Mouse (Mus musculus): ENCODE measurements around the gene Dgcr2. TPM values are rescaled to one million over a fixed set of nuclear protein-coding genes. Genes with fewer than 3 reads are reported as not detected.

The Dgcr2 gene
- polyA plus RNA-seq, 1 experiment from 2014 or later: 68.8 TPM

- Histone ChIP-seq H3K4me1 (ENCODE audit: control insufficient read depth, insufficient read depth, low read length) (peaks cover 38% of the 10 kb centered on the region), H3K9me3 (replicated peaks; ENCODE audit: control insufficient read depth, low read length) (no peaks in the 10 kb centered on the region), H3K27me3 (ENCODE audit: control insufficient read depth, insufficient read depth, low read length) (peaks cover 43% of the 10 kb centered on the region), H3K36me3 (replicated peaks; ENCODE audit: control insufficient read depth, insufficient read depth, low read depth, low read length) (no peaks in the 10 kb centered on the region; the same call in 1 of the 2 replicates), H3K27ac (replicated peaks; ENCODE audit: low read depth, low read length) (no peak overlapping the region), H3K9ac (replicated peaks; ENCODE audit: low read length) (peak overlapping the region; percentile 10; the same call in 1 of the 2 replicates), H3K4me3 (ENCODE audit: low read depth, low read length) (peak overlapping the region; percentile 24), H3K4me2 (ENCODE audit: low read depth, low read length) (peak overlapping the region; percentile 50)
- DNase-seq (ENCODE audit: low spot score) (no peak), ATAC-seq (replicated peaks; ENCODE audit: insufficient number of reproducible peaks, low FRiP score, low TSS enrichment, low read depth) (no peak)
- 12% methylated on average over 33 of the region's 33 CpGs for WGBS
Observed at GRCm38 (mm10) chr16:17803675-17804448, 94.5 kb downstream of the Dgcr2 start.

DNA sequence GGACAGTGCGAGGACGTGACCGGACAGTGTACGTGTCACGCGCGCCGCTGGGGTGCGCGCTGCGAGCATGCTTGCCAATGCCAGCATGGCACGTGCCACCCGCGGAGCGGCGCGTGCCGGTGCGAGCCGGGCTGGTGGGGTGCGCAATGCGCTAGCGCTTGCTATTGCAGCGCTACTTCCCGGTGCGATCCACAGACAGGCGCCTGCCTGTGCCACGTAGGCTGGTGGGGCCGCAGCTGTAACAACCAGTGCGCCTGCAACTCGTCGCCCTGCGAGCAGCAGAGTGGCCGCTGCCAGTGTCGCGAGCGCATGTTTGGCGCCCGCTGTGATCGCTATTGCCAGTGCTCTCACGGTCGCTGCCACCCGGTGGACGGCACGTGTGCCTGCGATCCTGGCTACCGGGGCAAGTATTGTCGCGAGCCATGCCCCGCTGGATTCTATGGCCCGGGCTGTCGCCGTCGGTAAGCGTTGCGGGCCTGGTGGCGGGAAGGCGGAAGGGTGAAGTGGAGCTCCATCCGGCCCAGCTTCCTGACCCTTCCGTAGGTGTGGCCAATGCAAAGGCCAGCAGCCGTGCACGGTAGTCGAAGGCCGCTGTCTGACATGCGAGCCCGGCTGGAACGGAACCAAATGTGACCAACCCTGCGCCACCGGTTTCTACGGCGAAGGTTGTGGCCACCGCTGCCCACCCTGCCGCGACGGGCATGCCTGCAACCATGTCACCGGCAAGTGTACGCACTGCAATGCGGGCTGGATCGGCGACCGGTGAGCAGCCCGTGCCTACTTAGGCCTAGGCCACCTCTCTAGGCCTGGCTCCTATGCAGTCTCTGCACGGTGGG, 95.3 kb downstream of the Dgcr2 start:
- Histone ChIP-seq H3K4me2 (ENCODE audit: low read depth, low read length) (peak overlapping the region; percentile 41), H3K36me3 (replicated peaks; ENCODE audit: control insufficient read depth, insufficient read depth, low read depth, low read length) (no peaks in the 10 kb centered on the region; the same call in 1 of the 2 replicates), H3K27me3 (ENCODE audit: control insufficient read depth, insufficient read depth, low read length) (peaks cover 43% of the 10 kb centered on the region), H3K4me1 (ENCODE audit: control insufficient read depth, insufficient read depth, low read length) (peaks cover 38% of the 10 kb centered on the region), H3K9ac (replicated peaks; ENCODE audit: low read length) (peak overlapping the region; percentile 43), H3K4me3 (ENCODE audit: low read depth, low read length) (peak overlapping the region; percentile 16), H3K9me3 (replicated peaks; ENCODE audit: control insufficient read depth, low read length) (no peaks in the 10 kb centered on the region), H3K27ac (replicated peaks; ENCODE audit: low read depth, low read length) (no peak overlapping the region)
- peak; percentile 21 for DNase-seq (ENCODE audit: low spot score)
- WGBS: 3% methylated on average over 83 of the region's 83 CpGs
- ATAC-seq (replicated peaks; ENCODE audit: insufficient number of reproducible peaks, low FRiP score, low TSS enrichment, low read depth): no peak

- Histone ChIP-seq H3K27ac (replicated peaks; ENCODE audit: low read depth, low read length) (no peak overlapping the region), H3K4me1 (ENCODE audit: control insufficient read depth, insufficient read depth, low read length) (peaks cover 38% of the 10 kb centered on the region)
Observed at GRCm38 (mm10) chr16:17802456-17802838, 95.9 kb downstream of the Dgcr2 start.

GRCm38 (mm10) chr16:17801777-17802455, 96.4 kb downstream of the Dgcr2 start:
- WGBS: 8% methylated on average over 7 of the region's 7 CpGs
- ATAC-seq (replicated peaks; ENCODE audit: insufficient number of reproducible peaks, low FRiP score, low TSS enrichment, low read depth) (no peak), DNase-seq (ENCODE audit: low spot score) (no peak)
- Histone ChIP-seq H3K9ac (replicated peaks; ENCODE audit: low read length) (no peak overlapping the region), H3K27me3 (ENCODE audit: control insufficient read depth, insufficient read depth, low read length) (peaks cover 48% of the 10 kb centered on the region), H3K9me3 (replicated peaks; ENCODE audit: control insufficient read depth, low read length) (no peaks in the 10 kb centered on the region), H3K27ac (replicated peaks; ENCODE audit: low read depth, low read length) (no peak overlapping the region), H3K4me1 (ENCODE audit: control insufficient read depth, insufficient read depth, low read length) (peaks cover 34% of the 10 kb centered on the region), H3K4me2 (ENCODE audit: low read depth, low read length) (0 out of 2 replicates have a peak overlapping the region, but pooled peaks have one; percentile 41), H3K4me3 (ENCODE audit: low read depth, low read length) (peak overlapping the region; percentile 16; the same call in 1 of the 2 replicates), H3K36me3 (replicated peaks; ENCODE audit: control insufficient read depth, insufficient read depth, low read depth, low read length) (no peaks in the 10 kb centered on the region; the same call in 1 of the 2 replicates)

More at GRCm38 (mm10) chr16:17802456-17802838, 95.9 kb downstream of the Dgcr2 start:
- H3K9ac ChIP-seq (replicated peaks; ENCODE audit: low read length): no peak overlapping the region
- peak overlapping the region; percentile 16 for H3K4me3 ChIP-seq (ENCODE audit: low read depth, low read length)
- H3K9me3 ChIP-seq (replicated peaks; ENCODE audit: control insufficient read depth, low read length): no peaks in the 10 kb centered on the region
- 7% methylated on average over 18 of the region's 18 CpGs for WGBS
- no peaks in the 10 kb centered on the region; the same call in 1 of the 2 replicates for H3K36me3 ChIP-seq (replicated peaks; ENCODE audit: control insufficient read depth, insufficient read depth, low read depth, low read length)
- ATAC-seq (replicated peaks; ENCODE audit: insufficient number of reproducible peaks, low FRiP score, low TSS enrichment, low read depth) (no peak), DNase-seq (ENCODE audit: low spot score) (no peak)
- peaks cover 48% of the 10 kb centered on the region for H3K27me3 ChIP-seq (ENCODE audit: control insufficient read depth, insufficient read depth, low read length)
- H3K4me2 ChIP-seq (ENCODE audit: low read depth, low read length): peak overlapping the region; percentile 41

- DNase-seq (ENCODE audit: low spot score) (no peak), ATAC-seq (replicated peaks; ENCODE audit: insufficient number of reproducible peaks, low FRiP score, low TSS enrichment, low read depth) (no peak)
- Histone ChIP-seq H3K27ac (replicated peaks; ENCODE audit: low read depth, low read length) (no peak overlapping the region), H3K4me3 (ENCODE audit: low read depth, low read length) (peak overlapping the region; percentile 79), H3K9ac (replicated peaks; ENCODE audit: low read length) (no peak overlapping the region), H3K36me3 (replicated peaks; ENCODE audit: control insufficient read depth, insufficient read depth, low read depth, low read length) (no peaks in the 10 kb centered on the region; the same call in 1 of the 2 replicates), H3K27me3 (ENCODE audit: control insufficient read depth, insufficient read depth, low read length) (peaks cover 44% of the 10 kb centered on the region), H3K9me3 (replicated peaks; ENCODE audit: control insufficient read depth, low read length) (no peaks in the 10 kb centered on the region), H3K4me1 (ENCODE audit: control insufficient read depth, insufficient read depth, low read length) (peaks cover 27% of the 10 kb centered on the region), H3K4me2 (ENCODE audit: low read depth, low read length) (no peak overlapping the region)
Observed at GRCm38 (mm10) chr16:17799584-17799983, 98.8 kb downstream of the Dgcr2 start.

GRCm38 (mm10) chr16:17798321-17799180, 99.8 kb downstream of the Dgcr2 start:
- Histone ChIP-seq H3K27ac (replicated peaks; ENCODE audit: low read depth, low read length) (peak overlapping the region; percentile 94), H3K27me3 (ENCODE audit: control insufficient read depth, insufficient read depth, low read length) (peaks cover 36% of the 10 kb centered on the region), H3K9ac (replicated peaks; ENCODE audit: low read length) (peak overlapping the region; percentile 94), H3K9me3 (replicated peaks; ENCODE audit: control insufficient read depth, low read length) (no peaks in the 10 kb centered on the region), H3K4me2 (ENCODE audit: low read depth, low read length) (peak overlapping the region; percentile 87), H3K36me3 (replicated peaks; ENCODE audit: control insufficient read depth, insufficient read depth, low read depth, low read length) (no peaks in the 10 kb centered on the region; the same call in none of the 2 replicates), H3K4me1 (ENCODE audit: control insufficient read depth, insufficient read depth, low read length) (peaks cover 19% of the 10 kb centered on the region), H3K4me3 (ENCODE audit: low read depth, low read length) (peak overlapping the region; percentile 79)
- under 1% methylated on average over 39 of the region's 45 CpGs for WGBS
- DNase-seq (ENCODE audit: low spot score): peak; percentile 72
- ATAC-seq (replicated peaks; ENCODE audit: insufficient number of reproducible peaks, low FRiP score, low TSS enrichment, low read depth): peak; percentile 45

DNA sequence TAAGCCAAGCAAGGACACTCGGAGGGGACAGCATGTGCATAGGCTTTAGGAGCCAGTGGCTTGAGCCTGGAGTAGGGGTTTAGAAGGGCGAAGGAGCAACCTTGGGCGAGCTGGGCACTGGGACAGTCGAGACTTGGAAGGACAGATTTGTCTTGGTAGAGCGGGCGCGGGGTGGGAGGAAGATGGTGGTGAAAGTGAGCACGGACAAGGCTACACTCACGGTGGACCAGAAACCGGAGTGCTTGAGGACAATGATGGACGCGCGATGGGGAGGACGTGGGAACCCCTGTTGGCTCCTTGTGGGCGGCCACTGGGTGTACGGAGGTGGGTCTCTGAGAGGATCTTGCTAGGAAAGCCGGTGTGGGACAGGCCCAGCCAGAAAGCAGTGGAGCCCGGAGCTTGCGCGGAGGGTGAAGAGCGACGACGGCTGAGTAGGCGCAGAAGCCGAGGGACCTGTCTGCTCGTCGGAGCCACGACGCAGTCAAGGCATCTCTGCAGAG, 100.5 kb downstream of the Dgcr2 start:
- 0 out of 2 replicates have a peak, but pooled peaks have one; percentile 3 for ATAC-seq (replicated peaks; ENCODE audit: insufficient number of reproducible peaks, low FRiP score, low TSS enrichment, low read depth)
- H3K4me3 ChIP-seq (ENCODE audit: low read depth, low read length): peak overlapping the region; percentile 79
- peak overlapping the region; percentile 94 for H3K27ac ChIP-seq (replicated peaks; ENCODE audit: low read depth, low read length)
- peak overlapping the region; percentile 87 for H3K4me2 ChIP-seq (ENCODE audit: low read depth, low read length)
- H3K4me1 ChIP-seq (ENCODE audit: control insufficient read depth, insufficient read depth, low read length): peaks cover 12% of the 10 kb centered on the region
- H3K36me3 ChIP-seq (replicated peaks; ENCODE audit: control insufficient read depth, insufficient read depth, low read depth, low read length): no peaks in the 10 kb centered on the region; the same call in 1 of the 2 replicates
- 2% methylated on average over 29 of the region's 29 CpGs for WGBS
- H3K9me3 ChIP-seq (replicated peaks; ENCODE audit: control insufficient read depth, low read length): no peaks in the 10 kb centered on the region
- H3K27me3 ChIP-seq (ENCODE audit: control insufficient read depth, insufficient read depth, low read length): peaks cover 30% of the 10 kb centered on the region
- peak; percentile 51 for DNase-seq (ENCODE audit: low spot score)
- H3K9ac ChIP-seq (replicated peaks; ENCODE audit: low read length): peak overlapping the region; percentile 94
